Mouse (Mus musculus) hindbrain, embryonic 12.5 days (tissue): ENCODE results near the gene Gm9821. TPM values are rescaled to one million over a fixed set of nuclear protein-coding genes. Genes with fewer than 3 reads are reported as not detected.
A peak's percentile ranks its signal among the peaks of the same experiment; 100 is the strongest.

ENCODE experiments used
- ATAC-seq: fragments of 200-750 bp; cut with Nextera tagmentation; 2 replicates; pipeline ENCODE4 v1.8.0; 2017; ENCODE audit warnings: moderate TSS enrichment; ENCODE audit not compliant: low FRiP score
- H3K27ac ChIP-seq: fragments of 300-500 bp; sonication (generic); 2 replicates; pipeline ENCODE4 v1.5.1; 2016; ENCODE audit warnings: mild to moderate bottlenecking
- H3K27me3 ChIP-seq: fragments of 300-500 bp; sonication (generic); 2 replicates; pipeline ENCODE4 v1.6.1; 2016; ENCODE audit warnings: mild to moderate bottlenecking
- H3K36me3 ChIP-seq: fragments of 300-500 bp; sonication (generic); 2 replicates; pipeline ENCODE4 v1.6.1; 2016; ENCODE audit warnings: mild to moderate bottlenecking
- H3K4me1 ChIP-seq: fragments of 300-500 bp; sonication (generic); 2 replicates; pipeline ENCODE4 v1.6.1; 2016
- H3K4me2 ChIP-seq: fragments of 300-500 bp; sonication (generic); replicated peaks from 2 replicates; pipeline ENCODE4 v1.6.1; 2016; ENCODE audit warnings: mild to moderate bottlenecking
- H3K4me3 ChIP-seq: fragments of 300-500 bp; sonication (generic); 2 replicates; pipeline ENCODE4 v1.5.1; 2016; ENCODE audit warnings: mild to moderate bottlenecking
- H3K9ac ChIP-seq: fragments of 300-500 bp; sonication (generic); 2 replicates; pipeline ENCODE4 v1.6.1; 2016; ENCODE audit warnings: mild to moderate bottlenecking, moderate library complexity
- H3K9me3 ChIP-seq: fragments of 300-500 bp; sonication (generic); replicated peaks from 2 replicates; pipeline ENCODE4 v1.6.1; 2016; ENCODE audit warnings: mild to moderate bottlenecking
- WGBS: fragments of 180-500 bp; shearing (Covaris S2); methylation state at CpG from one replicate; pipeline ENCODE4 v1.1.7; 2016; 5-methylcytosine and 5-hydroxymethylcytosine counted together
- polyA plus RNA-seq: library from polyadenylated mRNA; unstranded; fragments of >200 nt; fragmentation: Nextera tagmentation; extraction: Ambion mirVana; gene quantifications from 2 replicates; pipeline ENCODE4 v1.2.1, GENCODE M21; 2016

Gene Gm9821
- polyA plus RNA-seq, 1 experiment from 2014 or later, result 0.57 TPM

DNA sequence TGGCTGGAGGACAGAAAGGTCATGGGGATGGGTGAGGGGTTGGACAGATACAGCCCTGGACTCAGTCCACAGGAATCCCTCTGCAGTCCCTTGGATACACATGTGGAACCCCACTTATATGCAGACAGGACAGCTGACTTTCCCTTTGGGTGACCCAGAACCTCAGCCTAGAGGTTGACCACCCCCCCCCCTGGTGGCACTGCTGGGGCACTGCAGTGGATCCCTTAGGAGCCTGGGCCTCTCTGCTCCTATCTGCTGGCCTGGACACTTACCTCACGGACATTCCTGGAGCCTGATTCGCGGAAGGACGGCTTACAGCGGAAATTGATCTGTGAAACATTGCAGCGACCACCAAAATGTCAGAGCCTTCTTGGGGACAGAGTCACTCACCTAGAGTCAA lies 3.1 kb upstream of the Gm9821 start:
- Histone ChIP-seq H3K4me2 (no peak overlapping the region), H3K4me1 (peaks cover 13% of the 10 kb centered on the region), H3K4me3 (no peak overlapping the region), H3K36me3 (peaks cover 25% of the 10 kb centered on the region), H3K27me3 (no peaks in the 10 kb centered on the region), H3K27ac (no peak overlapping the region), H3K9ac (no peak overlapping the region), H3K9me3 (no peaks in the 10 kb centered on the region)
- 74% methylated on average over 6 of the region's 6 CpGs for WGBS
- no peak for ATAC-seq

GRCm38 (mm10) chr2:91944170-91944950 lies 1.1 kb upstream of the Gm9821 start:
- no peaks in the 10 kb centered on the region for H3K27me3 ChIP-seq
- H3K4me1 ChIP-seq, result peaks cover 33% of the 10 kb centered on the region
- no peak overlapping the region for H3K4me3 ChIP-seq
- no peak overlapping the region for H3K4me2 ChIP-seq
- peaks cover 6% of the 10 kb centered on the region for H3K36me3 ChIP-seq
- 50% methylated on average over 13 of the region's 13 CpGs for WGBS
- H3K9me3 ChIP-seq, result no peaks in the 10 kb centered on the region
- no peak overlapping the region for H3K9ac ChIP-seq
- H3K27ac ChIP-seq, result no peak overlapping the region
- ATAC-seq, result peak; percentile 72

GRCm38 (mm10) chr2:91946836-91947235 lies 1.3 kb downstream of the Gm9821 start:
- no peaks in the 10 kb centered on the region for H3K9me3 ChIP-seq
- H3K4me2 ChIP-seq, result no peak overlapping the region
- H3K4me3 ChIP-seq, result no peak overlapping the region
- no peak overlapping the region; the same call in 1 of the 2 replicates for H3K9ac ChIP-seq
- H3K27me3 ChIP-seq, result no peaks in the 10 kb centered on the region
- H3K4me1 ChIP-seq, result peaks cover 49% of the 10 kb centered on the region
- WGBS, result 57% methylated on average over 6 of the region's 6 CpGs
- H3K27ac ChIP-seq, result peak overlapping the region; percentile 30; the same call in 1 of the 2 replicates
- H3K36me3 ChIP-seq, result no peaks in the 10 kb centered on the region
- ATAC-seq, result no peak

DNA sequence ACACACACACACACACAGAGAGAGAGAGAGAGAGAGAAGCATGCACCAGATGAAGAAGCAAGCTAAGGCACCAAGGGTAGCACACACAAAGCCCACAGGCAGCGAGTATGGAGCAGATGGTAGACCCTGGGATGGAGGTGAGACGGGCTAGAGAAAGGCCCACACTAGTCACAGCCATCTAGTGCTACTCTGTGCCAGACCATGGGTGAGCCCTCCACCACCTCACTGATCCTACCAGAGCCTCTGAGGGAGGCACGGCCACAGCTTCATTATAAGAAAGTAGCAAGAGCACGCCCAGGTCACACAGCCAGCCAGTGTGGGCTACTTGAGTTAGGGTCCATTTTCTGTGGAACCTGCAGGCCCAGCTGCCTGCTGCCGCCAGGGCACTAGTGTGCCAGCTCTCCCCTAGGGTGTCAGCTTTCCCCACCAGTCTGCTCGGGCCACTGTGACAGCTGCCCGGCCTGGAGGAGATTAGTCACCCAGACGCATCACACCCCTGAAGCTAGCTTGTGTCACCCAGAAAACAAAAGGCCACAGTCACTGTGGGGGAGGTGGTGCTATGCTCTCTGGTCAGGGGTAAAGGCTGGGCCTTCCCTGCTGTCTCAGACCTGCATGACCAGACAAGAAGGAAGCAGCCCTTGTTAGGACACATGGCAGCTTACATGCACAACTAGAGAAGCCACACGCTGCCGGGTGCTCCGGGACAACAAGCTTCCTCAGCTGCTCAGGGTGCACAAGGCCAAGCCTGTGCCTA lies 2.1 kb downstream of the Gm9821 start:
- no peaks in the 10 kb centered on the region for H3K9me3 ChIP-seq
- H3K36me3 ChIP-seq, result no peaks in the 10 kb centered on the region
- 48% methylated on average over 11 of the region's 11 CpGs for WGBS
- peaks cover 49% of the 10 kb centered on the region for H3K4me1 ChIP-seq
- no peak for ATAC-seq
- no peaks in the 10 kb centered on the region for H3K27me3 ChIP-seq
- H3K4me3 ChIP-seq, result no peak overlapping the region
- H3K4me2 ChIP-seq, result no peak overlapping the region
- peak overlapping the region; percentile 30 for H3K27ac ChIP-seq
- H3K9ac ChIP-seq, result no peak overlapping the region; the same call in 1 of the 2 replicates

GRCm38 (mm10) chr2:91948151-91948509 lies 2.6 kb downstream of the Gm9821 start:
- Histone ChIP-seq H3K9ac (no peak overlapping the region), H3K4me1 (peaks cover 49% of the 10 kb centered on the region), H3K4me3 (no peak overlapping the region), H3K9me3 (no peaks in the 10 kb centered on the region), H3K36me3 (no peaks in the 10 kb centered on the region), H3K27me3 (no peaks in the 10 kb centered on the region), H3K4me2 (no peak overlapping the region), H3K27ac (peak overlapping the region; percentile 30)
- ATAC-seq, result no peak
- WGBS, result 79% methylated on average over 6 of the region's 6 CpGs

- peaks cover 53% of the 10 kb centered on the region for H3K4me1 ChIP-seq
- H3K4me3 ChIP-seq, result no peak overlapping the region
- no peaks in the 10 kb centered on the region for H3K9me3 ChIP-seq
- no peak overlapping the region for H3K4me2 ChIP-seq
- H3K9ac ChIP-seq, result no peak overlapping the region
- WGBS, result 66% methylated on average over 3 of the region's 3 CpGs
- no peaks in the 10 kb centered on the region for H3K27me3 ChIP-seq
- no peak overlapping the region for H3K27ac ChIP-seq
- ATAC-seq, result no peak
- H3K36me3 ChIP-seq, result no peaks in the 10 kb centered on the region
These were observed 3.3 kb downstream of the Gm9821 start for GRCm38 (mm10) chr2:91948792-91949241.

GRCm38 (mm10) chr2:91949411-91950274 lies 4.1 kb downstream of the Gm9821 start:
- H3K9me3 ChIP-seq, result no peaks in the 10 kb centered on the region
- H3K27ac ChIP-seq, result peak overlapping the region; percentile 67
- WGBS, result 67% methylated on average over 17 of the region's 17 CpGs
- 0 out of 2 replicates have a peak overlapping the region, but pooled peaks have one; percentile 10 for H3K4me3 ChIP-seq
- H3K4me1 ChIP-seq, result peaks cover 53% of the 10 kb centered on the region
- peak overlapping the region; percentile 41 for H3K4me2 ChIP-seq
- peak overlapping the region; percentile 50 for H3K9ac ChIP-seq
- ATAC-seq, result peak; percentile 43
- H3K36me3 ChIP-seq, result no peaks in the 10 kb centered on the region
- no peaks in the 10 kb centered on the region for H3K27me3 ChIP-seq

DNA sequence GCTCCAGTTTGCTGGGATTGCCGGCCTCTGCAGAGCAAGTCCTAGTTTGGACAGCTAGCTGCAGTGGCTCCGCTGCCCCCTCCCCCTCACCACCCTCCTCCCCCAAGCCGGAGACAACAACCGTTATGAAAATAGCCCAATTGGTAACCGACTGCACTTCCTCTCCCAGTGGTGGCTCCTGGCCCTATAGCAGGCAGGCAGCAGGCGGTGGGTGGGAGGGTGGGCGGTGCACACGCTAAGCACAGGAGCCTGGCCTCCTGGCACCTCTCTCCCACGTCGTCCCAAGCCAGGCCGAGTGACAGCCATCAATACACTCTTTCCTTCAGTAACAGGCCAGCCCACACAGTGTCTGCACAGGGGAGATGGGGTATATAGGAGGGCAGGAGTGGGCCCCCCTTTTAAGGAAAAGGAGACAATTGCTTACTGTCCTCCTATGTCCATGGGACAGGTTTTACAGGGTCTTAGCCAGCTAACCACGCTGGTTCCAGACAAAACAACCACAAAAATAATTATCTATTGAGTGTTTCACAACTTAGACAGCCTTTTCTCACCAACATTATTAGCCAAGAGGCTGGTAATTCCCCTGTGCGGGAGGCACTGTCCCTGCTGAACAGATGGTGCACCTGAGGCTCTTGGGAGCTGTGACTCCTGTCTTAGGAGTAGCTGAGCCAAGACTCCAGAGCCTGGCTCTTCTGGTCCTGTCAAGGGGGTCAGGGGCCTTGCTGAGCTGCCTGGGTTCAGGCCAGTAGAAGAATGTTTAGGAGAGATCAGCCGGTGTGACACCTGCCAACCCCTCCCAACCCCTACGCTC lies 5.0 kb downstream of the Gm9821 start:
- ATAC-seq, result peak; percentile 21
- WGBS, result 17% methylated on average over 15 of the region's 15 CpGs
- Histone ChIP-seq H3K4me1 (peaks cover 57% of the 10 kb centered on the region), H3K27ac (peak overlapping the region; percentile 67), H3K4me2 (peak overlapping the region; percentile 41), H3K36me3 (no peaks in the 10 kb centered on the region), H3K4me3 (0 out of 2 replicates have a peak overlapping the region, but pooled peaks have one; percentile 10), H3K9me3 (no peaks in the 10 kb centered on the region), H3K27me3 (no peaks in the 10 kb centered on the region), H3K9ac (peak overlapping the region; percentile 50)

- no peak for ATAC-seq
- peaks cover 47% of the 10 kb centered on the region for H3K4me1 ChIP-seq
These were observed 8.3 kb downstream of the Gm9821 start for GRCm38 (mm10) chr2:91953825-91954224.

DNA sequence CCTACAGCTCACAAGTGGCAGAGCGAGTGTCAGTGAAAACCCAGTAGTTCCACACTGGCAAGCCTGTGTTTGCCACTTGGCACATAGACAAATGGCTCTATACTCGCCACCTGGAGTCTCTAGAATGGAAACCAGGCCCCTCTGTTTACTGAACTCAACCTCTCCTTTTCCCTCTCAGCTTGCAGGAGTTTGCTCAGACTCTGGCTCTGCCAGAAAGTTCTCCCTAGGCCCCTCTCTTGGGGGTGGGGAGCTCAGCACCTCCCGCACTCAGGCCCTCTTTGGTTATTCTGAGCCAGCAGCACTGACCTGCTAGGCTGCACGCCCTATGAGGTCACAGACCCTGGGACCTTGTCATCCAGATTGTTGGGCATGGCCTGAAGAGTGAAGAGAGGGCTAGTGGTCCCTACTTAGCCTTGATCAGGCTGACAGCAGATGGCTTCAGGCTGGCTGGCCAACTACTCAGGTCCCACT lies 9.7 kb downstream of the Gm9821 start:
- no peak overlapping the region for H3K4me3 ChIP-seq
- no peak overlapping the region for H3K9ac ChIP-seq
- no peak overlapping the region for H3K27ac ChIP-seq
- WGBS, result 91% methylated on average over 4 of the region's 4 CpGs
- H3K27me3 ChIP-seq, result no peaks in the 10 kb centered on the region
- no peak for ATAC-seq
- H3K9me3 ChIP-seq, result no peaks in the 10 kb centered on the region
- H3K4me1 ChIP-seq, result peaks cover 45% of the 10 kb centered on the region
- H3K36me3 ChIP-seq, result no peaks in the 10 kb centered on the region
- no peak overlapping the region for H3K4me2 ChIP-seq

More at GRCm38 (mm10) chr2:91953825-91954224, 8.3 kb downstream of the Gm9821 start:
- H3K36me3 ChIP-seq, result no peaks in the 10 kb centered on the region
- no peaks in the 10 kb centered on the region for H3K9me3 ChIP-seq
- no peak overlapping the region for H3K4me3 ChIP-seq
- peak overlapping the region; percentile 17; the same call in 1 of the 2 replicates for H3K27ac ChIP-seq
- no peak overlapping the region for H3K9ac ChIP-seq
- H3K4me2 ChIP-seq, result no peak overlapping the region
- no peaks in the 10 kb centered on the region for H3K27me3 ChIP-seq
- WGBS, result 17% methylated on average over 5 of the region's 5 CpGs

- Histone ChIP-seq H3K4me1 (peaks cover 37% of the 10 kb centered on the region), H3K4me2 (no peak overlapping the region), H3K36me3 (no peaks in the 10 kb centered on the region), H3K4me3 (no peak overlapping the region), H3K27ac (no peak overlapping the region), H3K9ac (no peak overlapping the region), H3K27me3 (no peaks in the 10 kb centered on the region), H3K9me3 (no peaks in the 10 kb centered on the region)
- ATAC-seq, result no peak
- 91% methylated on average over 6 of the region's 6 CpGs for WGBS
These were observed 10.4 kb downstream of the Gm9821 start for GRCm38 (mm10) chr2:91955875-91956274.
